Mouse (Mus musculus) cerebellum, postnatal 25 days (tissue): ENCODE measurements around the gene Gtdc1.

Experiments used
- DNase-seq, 2 experiments: peaks; one replicate each; pipeline ENCODE4 v3.0.0; 2021; ENCODE audit warnings: mixed read lengths in 2 of 2

Gtdc1 gene

DNA sequence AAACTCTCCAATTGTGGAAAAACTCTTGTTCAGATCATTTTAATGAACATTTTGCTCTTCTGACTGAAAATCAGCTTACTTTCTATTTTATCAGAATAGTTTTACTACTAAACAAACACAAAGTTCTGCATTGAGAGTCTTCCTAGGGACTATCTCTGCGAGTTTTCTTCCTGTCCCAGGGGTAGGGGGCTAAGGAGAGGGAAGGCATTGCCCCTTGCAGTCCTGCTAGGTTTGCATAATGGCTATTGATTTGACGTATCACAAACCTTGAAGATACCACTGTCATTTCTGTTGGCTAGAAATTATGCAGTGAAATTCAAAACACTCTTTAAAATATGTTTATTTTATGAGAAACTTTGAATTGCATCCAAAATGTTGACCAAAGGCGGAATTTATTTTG, 355.6 kb downstream of the Gtdc1 start:
- DNase-seq: no peak

- peak; percentile 30 to 35 for DNase-seq
Measured at GRCm38 (mm10) chr2:44571156-44571555, 356.3 kb downstream of the Gtdc1 start.

DNA sequence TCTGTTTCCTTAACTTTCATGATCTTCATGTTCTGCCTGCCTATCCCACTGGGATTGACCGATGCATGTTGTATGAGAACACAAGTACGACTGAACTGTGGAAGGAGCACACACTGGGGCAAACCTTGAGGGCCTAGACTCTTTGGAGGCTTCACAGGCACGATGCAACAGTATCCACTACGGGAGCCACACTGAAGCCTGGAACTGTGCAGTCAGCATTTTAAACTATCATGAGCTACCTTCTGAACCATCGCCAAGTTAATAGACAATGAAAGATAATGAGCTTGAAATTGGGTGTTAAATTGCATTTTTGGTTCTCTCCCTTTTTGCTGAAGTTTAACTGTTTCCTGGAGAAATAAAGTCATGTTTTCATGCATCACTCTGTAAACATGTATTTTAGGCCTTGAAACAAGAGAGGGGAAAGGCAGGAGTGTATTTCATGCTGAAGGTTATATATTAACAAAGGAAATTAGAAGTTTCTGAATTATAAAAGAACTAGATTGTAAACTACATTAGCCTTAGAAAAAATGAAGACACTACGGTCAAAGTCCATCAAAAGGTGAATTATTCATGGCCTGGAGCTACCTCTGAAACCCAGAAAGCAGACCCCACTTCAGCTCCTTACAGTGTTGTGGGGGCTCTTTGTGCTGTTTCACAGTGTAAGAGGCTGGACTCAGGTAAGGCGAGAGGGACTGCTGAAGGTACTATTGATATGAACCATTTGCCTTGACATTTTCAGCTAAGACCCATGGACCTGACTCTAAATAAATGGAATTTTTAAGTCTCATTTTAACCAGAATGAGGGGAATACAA, 358.1 kb downstream of the Gtdc1 start:
- DNase-seq: no peak

DNA sequence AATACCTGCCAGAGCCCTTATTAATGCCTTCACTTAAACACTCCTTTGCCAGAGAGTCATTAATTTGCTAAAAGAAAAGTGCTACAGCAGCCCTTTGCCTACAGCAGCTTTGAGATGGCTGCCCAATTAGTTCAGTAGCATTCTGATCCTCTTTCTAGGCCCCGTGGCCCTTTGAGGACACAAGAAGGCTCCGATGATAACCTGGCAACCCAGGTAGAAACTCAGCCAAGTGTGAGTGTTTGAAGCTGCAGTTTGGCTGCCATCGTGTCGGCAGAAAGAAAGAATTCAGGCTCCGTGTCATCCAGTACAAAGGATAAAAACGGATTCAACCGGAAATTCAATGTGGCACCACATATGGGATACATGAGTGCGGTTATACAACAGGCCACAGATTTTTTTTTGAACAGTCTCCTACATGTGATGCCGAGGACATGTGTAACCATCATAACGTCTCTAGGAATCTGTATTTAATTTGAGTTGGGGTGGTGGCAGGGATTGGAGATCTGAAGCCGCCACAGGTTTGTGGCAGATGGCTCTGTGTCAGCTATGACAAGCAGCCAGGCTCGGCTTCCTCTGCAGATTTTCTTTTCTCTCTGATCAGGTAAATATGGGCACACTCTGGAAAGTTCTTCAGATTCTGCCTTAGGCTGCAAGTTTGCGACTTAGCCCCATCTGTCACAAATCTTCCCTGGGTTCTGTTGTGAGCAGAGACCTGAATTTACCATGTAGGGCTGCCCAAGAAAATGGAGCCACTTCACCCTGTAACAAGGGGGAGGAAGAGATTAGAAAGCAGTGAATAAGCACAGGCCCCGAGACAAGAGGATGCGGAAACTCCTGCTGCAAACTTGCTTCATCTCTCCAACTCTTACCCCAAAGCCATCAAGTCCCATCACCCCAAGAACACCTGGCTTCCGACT, 362.4 kb downstream of the Gtdc1 start:
- DNase-seq: peak; percentile 46 to 53

DNA sequence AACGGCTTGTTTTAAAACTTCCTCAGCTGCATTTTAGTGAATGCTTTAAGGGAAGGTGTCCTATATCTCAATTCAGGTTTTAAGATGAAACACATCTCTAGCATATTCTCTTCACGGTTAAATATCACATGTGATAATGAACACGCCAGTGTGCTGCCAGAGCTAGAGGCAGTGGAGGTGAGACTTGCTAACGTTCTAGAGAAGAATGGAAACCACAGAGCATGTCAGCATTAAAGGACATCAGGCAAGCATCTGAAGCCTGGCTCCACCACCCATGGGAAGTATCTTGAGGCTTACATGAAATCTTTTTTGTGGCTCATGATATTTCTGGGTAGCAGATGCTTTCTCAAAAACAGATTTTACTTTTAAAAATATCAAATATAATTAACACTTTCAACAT, 365.7 kb downstream of the Gtdc1 start:
- no peak for DNase-seq

DNA sequence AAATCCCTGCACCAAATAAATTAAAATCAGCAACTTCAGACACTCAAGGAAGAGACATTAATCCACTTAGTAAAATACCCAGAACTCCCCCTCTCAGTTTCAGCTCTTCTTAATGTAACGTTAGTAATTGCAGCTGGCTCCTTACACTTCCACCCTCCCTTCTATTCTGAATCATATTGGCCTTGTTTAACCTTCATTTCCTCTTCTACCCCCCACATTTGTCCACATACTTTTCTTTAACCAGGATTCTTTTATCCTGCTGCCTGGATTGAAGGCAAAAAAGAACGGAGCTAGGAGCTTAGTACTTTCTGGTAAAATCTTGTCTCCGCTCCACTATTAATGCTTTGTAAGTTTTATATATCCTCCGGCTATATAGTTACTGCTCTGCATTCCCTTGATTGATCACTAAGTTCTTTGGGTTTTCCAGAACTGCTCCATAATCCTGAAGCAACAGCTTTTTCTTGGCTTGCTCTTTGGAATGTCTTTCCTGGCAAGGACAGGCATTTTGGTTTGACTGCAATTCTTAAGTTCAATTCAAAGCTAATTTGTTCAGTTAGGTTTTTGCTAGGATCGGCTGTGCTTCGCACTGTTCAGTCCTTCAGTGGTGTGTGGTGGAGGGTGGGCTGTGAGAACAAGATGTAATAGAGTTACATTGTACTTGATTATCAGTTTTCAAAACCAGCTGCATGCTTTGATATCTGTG, 368.1 kb downstream of the Gtdc1 start:
- DNase-seq: no peak

DNA sequence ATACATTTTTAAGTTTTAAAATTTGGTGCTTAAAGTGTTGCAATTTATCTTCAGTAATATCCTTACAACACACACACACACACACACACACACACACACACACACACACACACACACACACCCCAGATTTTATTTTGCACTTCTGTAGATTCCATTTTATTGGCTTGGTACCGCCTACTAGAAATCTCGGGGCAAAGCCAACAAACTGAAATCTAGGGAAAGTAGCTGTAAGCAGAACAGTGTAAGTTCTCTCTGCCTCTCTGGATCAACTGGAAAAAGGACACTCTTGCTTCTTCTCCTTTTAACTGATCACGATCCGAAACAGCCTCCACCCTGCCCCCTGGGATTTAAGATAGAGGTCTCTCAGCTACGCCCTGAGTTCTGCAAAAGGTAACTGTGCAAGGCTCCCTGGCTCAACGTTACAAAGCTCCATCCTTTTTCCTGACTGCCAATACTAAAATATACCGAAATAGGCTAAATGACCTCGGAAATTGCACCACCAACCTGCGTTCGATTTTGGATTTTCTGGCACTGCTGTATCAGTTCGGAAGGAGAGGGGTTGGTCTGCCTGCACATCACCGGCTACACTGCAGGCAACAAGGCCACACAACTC, 369.7 kb downstream of the Gtdc1 start:
- no peak for DNase-seq

DNA sequence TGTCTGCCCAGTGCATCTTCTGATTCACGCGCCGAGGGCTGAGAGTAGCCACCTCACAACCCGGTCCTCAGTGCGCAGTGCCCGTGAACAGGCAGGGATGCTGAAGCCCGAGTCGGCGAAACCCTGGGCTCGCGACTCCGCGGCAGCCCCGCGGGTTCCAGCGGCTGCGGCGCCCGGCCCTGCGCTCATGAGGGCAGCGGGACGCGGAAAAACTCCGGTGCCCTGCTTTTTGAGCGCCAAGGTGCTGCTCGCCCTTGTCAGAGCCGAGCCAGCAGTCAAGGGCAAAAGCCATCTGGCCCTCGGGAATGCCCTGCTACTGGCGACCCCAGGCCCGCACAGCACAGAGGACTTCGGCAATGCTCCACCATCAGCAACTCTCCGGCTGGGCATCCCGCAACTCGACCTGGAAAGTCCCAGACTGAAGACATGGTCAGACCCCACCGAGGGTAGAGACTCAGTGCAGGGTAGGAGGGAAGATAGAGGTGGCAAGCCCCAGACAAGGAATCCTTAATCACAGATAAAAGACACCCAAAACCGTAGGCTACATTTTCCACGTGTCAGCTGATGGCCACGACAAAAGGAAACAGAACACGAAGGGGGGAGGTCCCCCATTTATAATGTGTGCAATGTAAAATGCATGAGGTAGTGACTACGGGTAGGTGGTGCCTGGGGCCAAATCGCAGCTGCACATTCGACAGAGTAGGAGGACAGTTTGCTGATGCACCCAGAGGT, 370.4 kb downstream of the Gtdc1 start:
- peak; percentile 48 to 58 for DNase-seq

GRCm38 (mm10) chr2:44554716-44555115, 372.7 kb downstream of the Gtdc1 start:
- no peak for DNase-seq

DNA sequence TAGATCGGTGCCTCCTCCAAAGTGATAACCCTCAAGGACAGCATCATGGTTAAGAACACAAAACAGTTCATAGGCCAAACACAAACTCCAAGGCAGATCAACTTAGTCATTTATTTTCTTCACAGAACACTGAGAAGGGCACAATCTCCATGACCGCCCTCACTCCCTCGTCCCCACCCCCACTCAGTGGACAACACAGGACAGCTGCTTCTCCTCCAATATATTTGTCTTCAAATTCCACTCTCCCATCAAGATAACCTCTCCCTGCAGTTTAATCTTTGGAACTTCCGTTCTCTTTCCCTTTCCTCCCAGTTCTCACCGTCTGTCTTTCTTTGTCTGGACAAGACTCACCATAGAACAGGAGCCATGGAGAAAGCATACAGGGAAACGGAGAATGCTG, 378.1 kb downstream of the Gtdc1 start:
- no peak for DNase-seq

GRCm38 (mm10) chr2:44542775-44543174, 384.7 kb downstream of the Gtdc1 start:
- DNase-seq: no peak

DNA sequence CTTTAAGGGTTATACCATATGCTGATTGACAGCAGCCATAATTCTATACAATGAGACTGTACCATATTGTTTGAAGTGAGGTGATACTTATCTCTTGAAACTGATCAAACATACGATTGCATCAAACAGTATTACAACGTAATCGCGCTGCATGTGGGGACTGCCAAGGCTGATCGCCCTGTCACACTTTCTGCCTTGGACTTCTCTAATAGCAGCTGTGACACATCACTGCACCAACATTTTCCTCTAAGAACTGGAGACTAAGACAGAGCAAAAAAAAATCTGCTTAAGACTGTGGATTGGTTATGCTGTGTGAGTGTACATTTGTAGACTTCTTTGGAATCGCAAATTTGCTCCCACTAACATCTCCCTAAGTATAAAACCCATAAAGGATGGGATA, 385.7 kb downstream of the Gtdc1 start:
- no peak for DNase-seq

- no peak for DNase-seq
Measured at GRCm38 (mm10) chr2:44540881-44541280, 386.6 kb downstream of the Gtdc1 start.

DNA sequence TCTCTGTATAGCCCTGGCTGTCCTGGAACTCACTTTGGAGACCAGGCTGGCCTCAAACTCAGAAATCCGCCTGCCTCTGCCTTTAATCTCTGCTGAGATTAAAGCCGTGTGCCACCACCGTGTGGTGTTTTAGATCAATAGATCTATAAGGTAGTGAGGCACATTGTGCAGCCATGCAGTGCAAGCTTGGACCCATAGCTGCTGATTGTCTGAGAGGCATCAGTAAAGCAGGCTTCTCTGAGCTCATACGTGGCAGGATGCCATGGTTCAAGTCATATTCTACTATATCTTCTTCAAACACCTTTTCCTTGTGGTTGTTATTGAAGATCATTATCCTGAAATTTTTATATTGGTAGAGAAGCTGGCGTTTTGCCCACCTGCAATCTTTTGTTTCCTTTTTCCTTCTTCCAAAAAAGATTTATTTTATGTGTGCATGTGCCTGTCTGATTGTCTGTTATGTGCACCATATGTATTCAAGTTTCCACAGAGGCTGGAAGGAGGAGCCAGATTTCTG, 388.3 kb downstream of the Gtdc1 start:
- no peak for DNase-seq

DNA sequence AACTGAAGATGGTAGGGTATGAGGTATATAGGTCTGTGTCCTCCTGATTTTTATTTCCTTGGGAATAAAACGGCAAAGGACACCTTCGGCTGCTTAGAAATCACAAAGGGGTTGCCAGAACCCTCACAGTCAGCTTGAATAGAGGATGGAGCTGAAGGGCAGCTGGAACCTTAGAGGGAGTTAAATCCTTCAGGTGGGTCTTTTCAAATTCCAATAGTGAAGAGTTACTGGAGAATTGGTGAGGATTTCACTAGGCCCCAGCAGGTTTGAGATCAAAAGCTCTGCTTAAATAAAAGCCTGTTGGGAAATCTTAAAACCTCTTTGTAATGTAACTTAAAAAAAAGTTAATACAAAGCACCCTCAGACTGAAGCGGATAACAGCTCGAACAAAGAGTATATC, 389.3 kb downstream of the Gtdc1 start:
- no peak for DNase-seq

- peak; percentile 7 to 31 for DNase-seq
Measured at GRCm38 (mm10) chr2:44535760-44536159, 391.7 kb downstream of the Gtdc1 start.

- DNase-seq: no peak
Measured at GRCm38 (mm10) chr2:44535136-44535675, 392.3 kb downstream of the Gtdc1 start.

- DNase-seq: no peak
Measured at GRCm38 (mm10) chr2:44526110-44527032, 401.1 kb downstream of the Gtdc1 start.

DNA sequence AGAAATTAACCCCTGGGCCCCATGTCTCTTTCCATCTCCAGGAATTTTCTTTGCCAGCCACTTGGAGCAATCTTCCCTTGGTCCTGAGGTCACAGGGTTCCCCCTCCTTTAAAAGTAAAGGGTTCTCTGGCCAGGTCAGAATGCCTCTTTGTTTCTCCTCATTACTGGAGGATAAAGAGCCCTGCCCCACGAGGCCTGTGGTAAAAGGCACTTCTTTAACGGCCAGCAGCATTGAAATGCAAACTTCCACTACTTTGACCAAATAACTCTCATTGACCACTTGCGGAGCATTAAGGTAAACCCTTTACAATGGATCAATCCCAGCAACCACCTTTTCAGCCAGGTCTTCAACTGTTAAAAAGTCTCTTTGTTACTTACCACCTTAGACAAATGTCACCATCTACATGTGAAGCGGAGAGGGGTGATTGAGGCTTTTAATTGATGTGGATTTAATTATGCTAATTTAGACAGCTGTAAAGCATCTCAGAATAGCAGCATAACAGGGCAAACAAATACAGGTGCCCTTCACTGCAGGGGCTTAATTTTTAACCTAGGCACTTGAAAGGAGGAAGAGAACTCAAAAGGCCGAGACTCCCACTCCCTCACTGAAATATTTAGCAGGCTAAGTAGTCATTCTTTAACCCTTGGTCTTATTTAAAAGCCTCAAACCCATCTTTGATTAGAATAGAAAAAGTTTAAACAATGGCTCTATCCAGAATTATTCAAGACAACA, 402.1 kb downstream of the Gtdc1 start:
- DNase-seq: no peak

DNA sequence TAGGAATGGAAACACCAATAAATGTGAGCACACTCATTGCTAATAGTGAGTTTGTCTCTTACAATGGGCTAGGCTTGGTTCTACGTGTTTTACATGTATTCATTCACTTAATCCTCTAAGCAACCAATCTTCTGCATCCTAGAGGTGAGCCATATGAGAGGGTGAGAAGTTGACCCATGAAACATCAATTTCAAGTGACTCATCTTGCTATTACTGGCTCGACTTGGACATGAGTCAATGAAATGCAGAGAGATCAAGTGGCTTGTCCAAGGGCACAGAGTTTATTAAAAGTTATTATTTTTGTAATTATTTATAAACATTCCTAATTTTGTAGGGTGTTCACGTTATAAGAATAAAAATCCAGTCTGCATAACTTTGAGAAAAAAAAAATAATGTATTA, 408.2 kb downstream of the Gtdc1 start:
- no peak for DNase-seq
